Mouse (Mus musculus): ENCODE data around the gene C130026I21Rik. TPM values are rescaled to one million over a fixed set of nuclear protein-coding genes. Genes with fewer than 3 reads are reported as not detected.
"Not testable (repeated sequence)": the region's sequence is repeated elsewhere in the genome, so short reads cannot be mapped to it uniquely, and the experiment has no call there.

The C130026I21Rik gene
- polyA plus RNA-seq, 1 experiment from 2014 or later = not detected

DNA sequence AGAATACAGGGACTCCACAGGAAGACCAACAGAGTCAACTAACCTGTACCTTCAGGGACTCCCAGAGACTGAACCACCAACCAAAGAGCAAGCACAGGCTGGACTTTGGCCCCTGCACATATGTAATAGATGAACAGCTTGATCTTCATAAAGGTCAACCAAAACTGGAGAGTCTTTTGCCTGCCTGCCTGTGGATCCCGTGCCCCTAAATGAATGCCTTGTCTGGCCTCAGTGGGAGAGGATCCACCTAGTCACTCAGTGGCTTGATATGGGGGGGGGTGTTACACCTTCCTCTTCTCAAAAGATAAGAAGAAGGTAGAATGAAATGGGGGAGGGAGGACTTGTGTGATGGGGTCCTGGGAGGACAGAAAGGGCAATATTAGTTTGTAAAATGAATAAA is 262.6 kb downstream of the C130026I21Rik start:
- 59% methylated on average over 1 of the region's 1 CpGs for WGBS

DNA sequence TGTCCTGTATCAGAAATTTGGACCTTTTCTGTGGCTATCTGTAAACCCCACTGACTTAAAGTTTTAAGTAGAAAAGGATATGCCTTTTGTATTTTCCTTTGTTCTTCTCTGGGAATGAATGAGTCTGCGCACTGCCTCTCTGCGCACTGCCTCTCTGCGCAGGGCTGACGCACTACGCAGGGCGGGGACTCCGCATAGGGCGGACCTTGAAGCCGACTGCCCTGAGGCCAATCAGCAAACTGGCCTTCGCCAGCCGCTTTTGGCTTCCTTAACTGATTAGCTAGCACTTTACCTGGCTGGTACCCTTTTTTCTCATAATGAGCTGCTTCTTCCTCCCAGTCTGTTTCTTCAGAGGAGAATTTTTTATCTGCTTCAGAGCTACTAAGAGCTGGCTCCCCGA is 271.1 kb downstream of the C130026I21Rik start:
- not testable (repeated sequence) for H3K4me1 ChIP-seq; H3K4me2 ChIP-seq; H3K9me3 ChIP-seq; H3K27me3 ChIP-seq; H3K27ac ChIP-seq; H3K36me3 ChIP-seq; ATAC-seq (ENCODE audit: insufficient number of reproducible peaks, insufficient read depth, low FRiP score, low TSS enrichment, low read depth); H3K9ac ChIP-seq; H3K4me3 ChIP-seq
- WGBS = 90% methylated on average over 9 of the region's 12 CpGs

More for the DNA sequence above, 262.6 kb downstream of the C130026I21Rik start:
- not testable (repeated sequence) for H3K27ac ChIP-seq; H3K4me1 ChIP-seq; H3K36me3 ChIP-seq; H3K9me3 ChIP-seq; H3K4me2 ChIP-seq; H3K4me3 ChIP-seq; H3K27me3 ChIP-seq; ATAC-seq (ENCODE audit: insufficient number of reproducible peaks, insufficient read depth, low FRiP score, low TSS enrichment, low read depth); H3K9ac ChIP-seq

- not testable (repeated sequence) for H3K36me3 ChIP-seq; H3K27me3 ChIP-seq; H3K9me3 ChIP-seq; ATAC-seq (ENCODE audit: insufficient number of reproducible peaks, insufficient read depth, low FRiP score, low TSS enrichment, low read depth); H3K9ac ChIP-seq; H3K4me2 ChIP-seq; H3K4me3 ChIP-seq; H3K27ac ChIP-seq; H3K4me1 ChIP-seq
- WGBS = 86% methylated on average over 7 of the region's 9 CpGs
Observed at GRCm38 (mm10) chr1:84996305-84996704, 274.1 kb downstream of the C130026I21Rik start.

DNA sequence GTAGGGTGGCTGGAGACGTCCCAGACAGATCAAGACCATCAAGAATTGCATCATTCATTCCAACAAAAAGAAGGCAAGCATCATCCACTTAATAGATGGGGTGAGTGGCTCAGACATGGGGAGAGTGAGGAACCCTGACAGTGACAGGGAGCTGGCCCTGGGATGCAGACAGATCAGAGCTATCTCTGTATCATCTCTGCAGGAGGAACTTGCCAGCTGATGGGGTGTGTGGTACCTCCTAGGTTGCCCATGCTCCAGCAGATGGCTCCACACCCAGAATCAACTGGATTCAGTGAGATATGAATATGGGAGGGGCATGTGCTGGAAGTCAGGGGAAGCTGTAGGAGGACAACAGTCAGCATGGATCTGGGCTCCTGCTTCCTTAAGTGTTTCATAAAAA is 275.9 kb downstream of the C130026I21Rik start:
- H3K9ac ChIP-seq; ATAC-seq (ENCODE audit: insufficient number of reproducible peaks, insufficient read depth, low FRiP score, low TSS enrichment, low read depth); H3K27ac ChIP-seq; H3K4me1 ChIP-seq; H3K4me2 ChIP-seq; H3K36me3 ChIP-seq; H3K9me3 ChIP-seq; H3K4me3 ChIP-seq; H3K27me3 ChIP-seq: not testable (repeated sequence)
- no CpG with 5 or more reads among the region's 1 CpGs for WGBS

GRCm38 (mm10) chr1:84993688-84994319 is 276.6 kb downstream of the C130026I21Rik start:
- not testable (repeated sequence) for H3K27ac ChIP-seq, H3K4me3 ChIP-seq, H3K9ac ChIP-seq, H3K9me3 ChIP-seq, H3K4me1 ChIP-seq, H3K36me3 ChIP-seq, H3K4me2 ChIP-seq, H3K27me3 ChIP-seq
- 50% methylated on average over 1 of the region's 5 CpGs for WGBS
- ATAC-seq (ENCODE audit: insufficient number of reproducible peaks, insufficient read depth, low FRiP score, low TSS enrichment, low read depth) = peak; percentile 74

- not testable (repeated sequence) for H3K36me3 ChIP-seq, H3K4me3 ChIP-seq, H3K4me1 ChIP-seq, H3K9ac ChIP-seq, H3K27ac ChIP-seq, H3K9me3 ChIP-seq, H3K27me3 ChIP-seq, H3K4me2 ChIP-seq
- ATAC-seq (ENCODE audit: insufficient number of reproducible peaks, insufficient read depth, low FRiP score, low TSS enrichment, low read depth) = peak; percentile 59
- WGBS = no CpG with 5 or more reads among the region's 2 CpGs
Observed at GRCm38 (mm10) chr1:84993235-84993634, 277.1 kb downstream of the C130026I21Rik start.

GRCm38 (mm10) chr1:84992827-84993226 is 277.5 kb downstream of the C130026I21Rik start:
- H3K36me3 ChIP-seq, H3K27ac ChIP-seq, H3K9ac ChIP-seq, H3K4me2 ChIP-seq, H3K4me1 ChIP-seq, H3K27me3 ChIP-seq, H3K4me3 ChIP-seq, H3K9me3 ChIP-seq: not testable (repeated sequence)
- WGBS = no CpG with 5 or more reads among the region's 3 CpGs
- ATAC-seq (ENCODE audit: insufficient number of reproducible peaks, insufficient read depth, low FRiP score, low TSS enrichment, low read depth) = peak; percentile 62

DNA sequence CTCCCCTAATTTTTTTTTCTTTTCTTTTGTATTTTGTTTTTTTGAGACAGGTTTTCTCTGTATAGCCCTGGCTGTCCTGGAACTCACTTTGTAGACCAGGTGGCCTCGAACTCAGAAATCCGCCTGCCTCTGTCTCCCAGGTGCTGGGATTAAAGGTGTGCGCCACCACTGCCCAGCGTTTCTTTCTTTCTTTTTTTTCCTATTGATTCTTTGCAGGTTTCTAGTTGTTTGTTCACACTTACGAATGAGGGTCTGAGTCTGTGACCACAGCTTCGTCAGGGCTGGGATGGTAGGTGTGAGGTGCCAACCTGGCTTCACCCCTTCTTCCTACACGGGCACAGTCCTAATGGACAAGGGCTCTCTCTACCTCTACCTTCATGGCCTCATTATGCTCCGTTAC is 281.3 kb downstream of the C130026I21Rik start:
- 82% methylated on average over 8 of the region's 8 CpGs for WGBS
- not testable (repeated sequence) for H3K4me1 ChIP-seq; H3K36me3 ChIP-seq; H3K9me3 ChIP-seq; H3K27ac ChIP-seq; H3K4me2 ChIP-seq; ATAC-seq (ENCODE audit: insufficient number of reproducible peaks, insufficient read depth, low FRiP score, low TSS enrichment, low read depth); H3K9ac ChIP-seq; H3K27me3 ChIP-seq; H3K4me3 ChIP-seq

DNA sequence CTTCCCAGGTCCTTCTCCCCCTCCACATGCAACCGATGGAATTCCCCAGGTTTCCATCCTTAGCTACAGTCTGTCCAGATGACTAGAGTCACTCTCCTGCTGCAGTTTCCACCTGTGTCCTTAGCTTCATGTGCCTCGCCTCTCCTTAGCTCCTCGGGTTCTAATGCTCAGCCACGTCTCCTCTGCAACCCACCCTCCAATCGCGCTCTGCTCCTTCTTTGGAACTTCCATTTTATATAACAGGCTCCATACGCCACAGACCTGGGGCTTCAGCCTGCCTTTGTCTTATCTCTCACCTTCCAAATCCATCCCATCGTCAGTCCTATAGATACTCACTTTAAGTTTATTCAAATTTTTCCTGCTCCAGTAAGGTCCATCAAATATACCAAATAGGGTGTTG is 282.6 kb downstream of the C130026I21Rik start:
- H3K27ac ChIP-seq; H3K9ac ChIP-seq; H3K27me3 ChIP-seq; H3K4me3 ChIP-seq; ATAC-seq (ENCODE audit: insufficient number of reproducible peaks, insufficient read depth, low FRiP score, low TSS enrichment, low read depth); H3K9me3 ChIP-seq; H3K36me3 ChIP-seq; H3K4me2 ChIP-seq; H3K4me1 ChIP-seq: not testable (repeated sequence)
- 72% methylated on average over 8 of the region's 8 CpGs for WGBS

DNA sequence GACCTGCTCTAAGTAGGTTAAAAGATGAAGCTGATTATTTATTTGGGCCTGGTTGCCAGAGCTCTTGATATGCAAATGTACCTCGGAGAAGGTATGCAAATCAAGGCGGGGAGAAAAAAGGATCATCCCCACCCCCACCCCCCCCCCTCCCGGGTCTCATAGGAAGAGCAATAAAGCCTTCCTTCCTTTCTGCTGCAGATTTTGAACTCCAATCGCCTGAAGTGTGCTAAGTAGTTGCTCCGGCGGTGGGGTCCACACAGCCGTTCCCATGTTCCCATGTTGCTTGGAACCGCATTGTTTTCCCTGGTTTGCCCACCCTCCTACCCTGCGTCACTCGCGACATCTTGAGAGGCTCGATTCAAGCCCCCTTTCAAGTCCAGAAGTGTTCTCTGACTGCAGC is 308.6 kb downstream of the C130026I21Rik start:
- H3K4me3 ChIP-seq; H3K27ac ChIP-seq; ATAC-seq (ENCODE audit: insufficient number of reproducible peaks, insufficient read depth, low FRiP score, low TSS enrichment, low read depth); H3K9me3 ChIP-seq; H3K27me3 ChIP-seq; H3K4me1 ChIP-seq; H3K36me3 ChIP-seq; H3K9ac ChIP-seq: not testable (repeated sequence)
- WGBS = 4% methylated on average over 12 of the region's 12 CpGs
- H3K4me2 ChIP-seq = 0 out of 2 replicates have a peak overlapping the region, but pooled peaks have one; percentile 16

DNA sequence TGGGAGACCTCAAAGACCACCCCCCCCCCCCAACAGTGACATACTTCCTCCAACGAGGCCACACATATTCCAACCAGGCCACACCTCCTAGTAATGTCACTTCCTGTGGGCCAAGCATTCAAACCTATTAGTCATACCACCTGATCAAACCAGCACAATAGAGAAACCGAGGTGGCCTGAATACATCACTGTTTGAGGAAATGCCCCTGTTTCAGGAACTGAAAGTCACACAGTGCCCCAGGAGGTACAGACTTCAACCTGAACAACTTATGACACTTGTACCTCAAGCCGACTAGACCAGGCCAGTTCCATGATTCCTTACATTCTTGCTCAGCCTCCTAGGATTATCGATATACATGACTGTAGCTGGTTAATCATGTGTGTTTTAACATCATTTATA is 312.7 kb downstream of the C130026I21Rik start:
- H3K4me2 ChIP-seq; H3K27me3 ChIP-seq; H3K9ac ChIP-seq; ATAC-seq (ENCODE audit: insufficient number of reproducible peaks, insufficient read depth, low FRiP score, low TSS enrichment, low read depth); H3K9me3 ChIP-seq; H3K36me3 ChIP-seq; H3K27ac ChIP-seq; H3K4me1 ChIP-seq; H3K4me3 ChIP-seq: not testable (repeated sequence)
- WGBS = 81% methylated on average over 4 of the region's 4 CpGs

GRCm38 (mm10) chr1:84956771-84957170 is 313.6 kb downstream of the C130026I21Rik start:
- not testable (repeated sequence) for H3K27me3 ChIP-seq; H3K9me3 ChIP-seq; H3K4me1 ChIP-seq; H3K27ac ChIP-seq; H3K4me2 ChIP-seq; H3K9ac ChIP-seq; ATAC-seq (ENCODE audit: insufficient number of reproducible peaks, insufficient read depth, low FRiP score, low TSS enrichment, low read depth); H3K4me3 ChIP-seq; H3K36me3 ChIP-seq
- 93% methylated on average over 3 of the region's 3 CpGs for WGBS
